ENCODE assay signal across 12 mouse cellular contexts in genomic region chrX:99360095-99360890, GRCm38 (mm10).
A peak's percentile ranks its signal among the peaks of the same experiment; 100 is the strongest.
DNase-seq lines count a peak whose midpoint lies in the region; ATAC-seq and TF ChIP-seq lines count a peak whose summit lies in the region.
"Had no signal": no experiment of that assay in that cellular context is flagged by ENCODE, and none has a peak within 500 bp of the region (broad histone marks: within the 10 kb centered on the region; RNA-seq: fewer than 3 reads in every experiment).

No protein-coding gene starts in this region.

- H3K36me3 ChIP-seq in forebrain, embryonic 10.5 days (replicated peaks), result no peaks in the 10 kb centered on the region
- no peaks in the 10 kb centered on the region for H3K36me3 ChIP-seq in forebrain, embryonic 11.5 days (ENCODE audit: control insufficient read depth, insufficient read depth, low read length)
- no peaks in the 10 kb centered on the region for H3K36me3 ChIP-seq in lung, embryonic 14.5 days (ENCODE audit: insufficient read depth)
- no peaks in the 10 kb centered on the region for H3K36me3 ChIP-seq in lung, postnatal 0 days (ENCODE audit: insufficient read depth, low read length)
- no peaks in the 10 kb centered on the region for H3K36me3 ChIP-seq in midbrain, postnatal 0 days (ENCODE audit: insufficient read depth, low read length)
- H3K36me3 ChIP-seq in kidney, embryonic 16.5 days (ENCODE audit: insufficient read depth, low read length), result no peaks in the 10 kb centered on the region
- H3K36me3 ChIP-seq: limb, embryonic 13.5 days had no signal

- no peak for TF ChIP-seq CTCF in lung, embryonic 14.5 days (IDR thresholded peaks at IDR 0.05; ENCODE audit: low read depth)
- TF ChIP-seq CTCF in lung, postnatal 0 days (IDR thresholded peaks at IDR 0.05), result no peak
- TF ChIP-seq CTCF in midbrain, postnatal 0 days (IDR thresholded peaks at IDR 0.05), result no peak

- peaks cover 22% of the 10 kb centered on the region for H3K4me1 ChIP-seq in forebrain, embryonic 10.5 days
- peaks cover 4% of the 10 kb centered on the region; the same call in 1 of the 2 replicates for H3K4me1 ChIP-seq in forebrain, embryonic 11.5 days (replicated peaks; ENCODE audit: control insufficient read depth, insufficient read depth, low read length)
- peaks cover 5% of the 10 kb centered on the region; the same call in 1 of the 2 replicates for H3K4me1 ChIP-seq in lung, embryonic 14.5 days (ENCODE audit: insufficient read depth)
- H3K4me1 ChIP-seq in lung, postnatal 0 days (ENCODE audit: insufficient read depth, low read depth, low read length), result no peaks in the 10 kb centered on the region
- no peaks in the 10 kb centered on the region for H3K4me1 ChIP-seq in midbrain, postnatal 0 days (ENCODE audit: insufficient read depth, low read length)
- H3K4me1 ChIP-seq in kidney, embryonic 16.5 days (ENCODE audit: insufficient read depth, low read length), result peaks cover 8% of the 10 kb centered on the region; the same call in 1 of the 2 replicates

- TF ChIP-seq EP300 in lung, postnatal 0 days (IDR thresholded peaks at IDR 0.05), result no peak

- ATAC-seq in forebrain, embryonic 11.5 days (replicated peaks; ENCODE audit: low FRiP score), result no peak
- peak; percentile 29; the same call in 1 of the 2 replicates for ATAC-seq in lung, embryonic 14.5 days (ENCODE audit: insufficient read depth)
- no peak for ATAC-seq in lung, postnatal 0 days
- no peak for ATAC-seq in midbrain, postnatal 0 days (ENCODE audit: low FRiP score)
- no peak for ATAC-seq in kidney, embryonic 16.5 days (ENCODE audit: low FRiP score, low TSS enrichment)

- no peak overlapping the region for H3K9ac ChIP-seq in forebrain, embryonic 11.5 days (ENCODE audit: low read length)
- no peak overlapping the region for H3K9ac ChIP-seq in lung, embryonic 14.5 days
- no peak overlapping the region for H3K9ac ChIP-seq in lung, postnatal 0 days (replicated peaks; ENCODE audit: low read depth)
- no peak overlapping the region for H3K9ac ChIP-seq in midbrain, postnatal 0 days (replicated peaks; ENCODE audit: low read length, poor library complexity, severe bottlenecking)
- H3K9ac ChIP-seq in kidney, embryonic 16.5 days (replicated peaks; ENCODE audit: low read length), result no peak overlapping the region
- H3K9ac ChIP-seq: limb, embryonic 13.5 days had no signal

- H3K27ac ChIP-seq in forebrain, embryonic 10.5 days, result 0 out of 2 replicates have a peak overlapping the region, but pooled peaks have one; percentile 40
- no peak overlapping the region for H3K27ac ChIP-seq in forebrain, embryonic 11.5 days (ENCODE audit: low read depth, low read length)
- peak overlapping the region; percentile 5; the same call in 1 of the 2 replicates for H3K27ac ChIP-seq in lung, embryonic 14.5 days (ENCODE audit: low read depth)
- no peak overlapping the region for H3K27ac ChIP-seq in lung, postnatal 0 days (ENCODE audit: low read length)
- no peak overlapping the region for H3K27ac ChIP-seq in midbrain, postnatal 0 days (ENCODE audit: low read depth, low read length)
- no peak overlapping the region for H3K27ac ChIP-seq in kidney, embryonic 16.5 days (ENCODE audit: low read length)
- H3K27ac ChIP-seq: heart, adult 2 months; limb, embryonic 13.5 days had no signal

- peak; percentile 11 for DNase-seq in forebrain, embryonic 10.5 days (ENCODE audit: extremely low spot score, low spot score)
- DNase-seq in forebrain, embryonic 11.5 days (ENCODE audit: low spot score), result no peak
- peak; percentile 80 for DNase-seq in lung, embryonic 14.5 days
- DNase-seq in lung, postnatal 0 days (ENCODE audit: low spot score), result no peak
- peak; percentile 77 to 78 for DNase-seq in cerebellum, postnatal 10 days
- DNase-seq in midbrain, postnatal 0 days (ENCODE audit: low spot score), result peak; percentile 51
- no peak for DNase-seq in thymus, postnatal 0 days (ENCODE audit: low spot score)
- DNase-seq: heart, adult 2 months; kidney, adult 18-20 months; lung, postnatal 4 days had no signal

- no peak overlapping the region for H3K4me2 ChIP-seq in forebrain, embryonic 11.5 days (ENCODE audit: low read depth, low read length, severe bottlenecking)
- no peak overlapping the region for H3K4me2 ChIP-seq in lung, embryonic 14.5 days
- H3K4me2 ChIP-seq in lung, postnatal 0 days (replicated peaks; ENCODE audit: low read depth, low read length), result no peak overlapping the region
- H3K4me2 ChIP-seq in midbrain, postnatal 0 days (ENCODE audit: low read depth, low read length, poor library complexity, severe bottlenecking), result no peak overlapping the region
- no peak overlapping the region for H3K4me2 ChIP-seq in kidney, embryonic 16.5 days (replicated peaks; ENCODE audit: low read depth, low read length)
- H3K4me2 ChIP-seq: limb, embryonic 13.5 days had no signal

- no peaks in the 10 kb centered on the region for H3K9me3 ChIP-seq in forebrain, embryonic 10.5 days
- H3K9me3 ChIP-seq in forebrain, embryonic 11.5 days (ENCODE audit: control insufficient read depth, low read length), result no peaks in the 10 kb centered on the region
- no peaks in the 10 kb centered on the region for H3K9me3 ChIP-seq in lung, embryonic 14.5 days (ENCODE audit: low read depth, low read length)
- H3K9me3 ChIP-seq in lung, postnatal 0 days (ENCODE audit: low read length), result no peaks in the 10 kb centered on the region
- H3K9me3 ChIP-seq in midbrain, postnatal 0 days (ENCODE audit: low read length), result no peaks in the 10 kb centered on the region
- no peaks in the 10 kb centered on the region for H3K9me3 ChIP-seq in kidney, embryonic 16.5 days (ENCODE audit: low read length)
- H3K9me3 ChIP-seq: limb, embryonic 13.5 days had no signal

- WGBS in forebrain, embryonic 10.5 days, result 79% methylated on average over 11 of the region's 11 CpGs
- 78% methylated on average over 11 of the region's 11 CpGs for WGBS in forebrain, embryonic 11.5 days
- 46% methylated on average over 11 of the region's 11 CpGs for WGBS in lung, embryonic 14.5 days
- WGBS in lung, postnatal 0 days, result 51% methylated on average over 11 of the region's 11 CpGs
- 62% methylated on average over 11 of the region's 11 CpGs for WGBS in midbrain, postnatal 0 days
- WGBS in kidney, embryonic 16.5 days, result 73% methylated on average over 11 of the region's 11 CpGs

- peaks cover 98% of the 10 kb centered on the region for H3K27me3 ChIP-seq in forebrain, embryonic 10.5 days (ENCODE audit: poor library complexity, severe bottlenecking)
- peaks cover 29% of the 10 kb centered on the region for H3K27me3 ChIP-seq in forebrain, embryonic 11.5 days (ENCODE audit: control insufficient read depth, insufficient read depth, low read length)
- no peaks in the 10 kb centered on the region; the same call in 1 of the 2 replicates for H3K27me3 ChIP-seq in lung, embryonic 14.5 days (ENCODE audit: insufficient read depth, low read length)
- H3K27me3 ChIP-seq in lung, postnatal 0 days (replicated peaks; ENCODE audit: insufficient read depth, low read length), result no peaks in the 10 kb centered on the region
- H3K27me3 ChIP-seq in midbrain, postnatal 0 days (ENCODE audit: insufficient read depth, low read length), result peaks cover 11% of the 10 kb centered on the region; the same call in 1 of the 2 replicates
- peaks cover 60% of the 10 kb centered on the region for H3K27me3 ChIP-seq in kidney, embryonic 16.5 days (ENCODE audit: insufficient read depth, low read length)

- H3K4me3 ChIP-seq in forebrain, embryonic 10.5 days, result no peak overlapping the region
- no peak overlapping the region for H3K4me3 ChIP-seq in forebrain, embryonic 11.5 days (ENCODE audit: low read depth, low read length)
- H3K4me3 ChIP-seq in lung, embryonic 14.5 days (ENCODE audit: low read depth, low read length), result no peak overlapping the region
- no peak overlapping the region for H3K4me3 ChIP-seq in lung, postnatal 0 days (ENCODE audit: low read depth, low read length)
- no peak overlapping the region for H3K4me3 ChIP-seq in midbrain, postnatal 0 days (ENCODE audit: low read depth, low read length)
- H3K4me3 ChIP-seq in kidney, embryonic 16.5 days (ENCODE audit: low read length), result no peak overlapping the region
- H3K4me3 ChIP-seq: heart, adult 2 months; limb, embryonic 13.5 days had no signal

Comparison
In these comparisons a context has a peak if more than half of its experiments do, and no peak if none do; other contexts are left out.
1. DNase-seq: peak in forebrain, embryonic 10.5 days (single experiment), lung, embryonic 14.5 days (single experiment), cerebellum, postnatal 10 days (2 of 2) and midbrain, postnatal 0 days (single experiment); none in forebrain, embryonic 11.5 days (single experiment), lung, postnatal 0 days (single experiment) and thymus, postnatal 0 days (single experiment).
2. H3K27ac ChIP-seq: peak in forebrain, embryonic 10.5 days (single experiment) and lung, embryonic 14.5 days (single experiment); none in forebrain, embryonic 11.5 days (single experiment), lung, postnatal 0 days (single experiment), midbrain, postnatal 0 days (single experiment) and kidney, embryonic 16.5 days (single experiment).